Mouse (Mus musculus) brain, embryonic 14.5 days (tissue): ENCODE results near the gene Diras2.

Experiments
- CTCF ChIP-seq: fragments of 200-500 bp; IDR thresholded peaks from 2 replicates; pipeline ENCODE4 v1.5.1; 2012; ENCODE audit warnings: inconsistent platforms, mild to moderate bottlenecking, moderate library complexity, borderline replicate concordance; ENCODE audit not compliant: insufficient read depth, insufficient read length; ENCODE audit errors: extremely low read depth
- POLR2A ChIP-seq: fragments of 200-500 bp; IDR thresholded peaks from 2 replicates; pipeline ENCODE4 v1.6.1; 2012; ENCODE audit warnings: mild to moderate bottlenecking, inconsistent platforms, borderline replicate concordance; ENCODE audit not compliant: poor library complexity, insufficient read depth, insufficient read length, severe bottlenecking; ENCODE audit errors: extremely low read depth

DNA sequence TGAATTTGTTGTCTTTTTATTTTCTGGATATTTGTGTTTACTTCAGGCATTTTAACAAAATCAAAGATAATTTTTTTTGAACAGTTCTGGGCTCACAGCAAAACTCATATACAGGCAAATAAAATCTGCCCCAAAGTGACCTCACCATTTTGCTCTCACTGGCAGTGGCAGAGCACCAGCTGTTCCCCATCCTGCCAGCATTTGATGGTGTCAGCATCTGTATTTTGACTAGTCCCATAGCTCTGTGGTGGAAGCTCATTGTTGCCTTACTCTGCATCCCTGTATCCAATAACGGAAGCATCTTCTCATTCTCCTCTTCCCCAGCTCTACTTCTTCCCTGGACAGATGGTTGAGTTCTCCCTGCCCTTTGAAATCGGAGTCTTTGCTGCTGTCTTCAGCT is 47.7 kb upstream of the Diras2 start:
- TF ChIP-seq POLR2A = no peak
- TF ChIP-seq CTCF = no peak
